Mouse (Mus musculus): ENCODE results near the gene Arl2bp.

The Arl2bp gene

GRCm38 (mm10) chr8:94695341-94695993, 29.1 kb downstream of the Arl2bp start:
- DNase-seq (ENCODE audit: low spot score), result no peak

DNA sequence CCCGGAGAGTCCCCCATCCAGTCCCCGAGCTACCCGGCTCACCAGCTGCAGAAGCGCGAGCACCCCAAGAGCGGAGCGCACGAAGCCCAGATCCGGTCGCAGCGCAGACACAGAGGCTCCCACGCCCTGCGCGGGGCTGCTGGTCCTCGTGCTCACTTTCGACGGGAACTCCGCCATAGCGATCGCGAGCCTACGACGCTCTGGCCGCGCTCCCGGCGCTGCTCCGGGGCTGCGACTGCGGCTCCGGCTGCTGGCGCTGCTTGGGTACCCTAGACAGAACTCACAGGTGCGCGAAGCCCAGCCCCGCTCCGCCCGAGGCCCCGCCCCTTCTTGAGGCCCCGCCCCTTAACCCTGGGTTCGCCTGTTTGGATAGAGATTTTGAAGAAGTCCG, 29.6 kb downstream of the Arl2bp start, which contains the start of gene Pllp:
Gene Pllp, minus strand, starts transcription at position 285 of the 391 bp plus-strand sequence.
- DNase-seq (ENCODE audit: low spot score), result no peak

DNA sequence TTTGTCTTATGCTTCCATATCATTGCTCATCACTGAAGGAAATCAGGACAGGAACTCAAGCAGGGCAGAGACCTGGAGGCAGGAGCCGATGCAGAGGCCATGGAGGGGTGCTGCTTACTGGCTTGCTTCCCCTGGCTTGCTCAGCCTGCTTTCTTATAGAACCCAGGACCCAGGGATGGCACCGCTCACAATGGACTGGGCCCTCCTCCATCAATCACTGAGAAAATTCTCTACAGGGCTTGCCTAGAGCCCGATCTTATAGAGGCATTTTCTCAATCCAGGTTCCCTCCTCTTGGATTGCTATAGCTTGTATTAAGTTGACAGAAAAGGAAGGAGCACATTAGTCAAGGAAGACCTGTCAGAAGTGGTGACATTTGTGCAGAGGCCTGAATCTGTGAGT, 30.2 kb downstream of the Arl2bp start:
- DNase-seq (ENCODE audit: low spot score), result no peak

GRCm38 (mm10) chr8:94697956-94698355, 31.6 kb downstream of the Arl2bp start:
- DNase-seq (ENCODE audit: low spot score), result no peak

GRCm38 (mm10) chr8:94699366-94699765, 33.0 kb downstream of the Arl2bp start:
- DNase-seq (ENCODE audit: low spot score), result no peak

- no peak for DNase-seq (ENCODE audit: low spot score)
Measured at GRCm38 (mm10) chr8:94700421-94700935, 34.1 kb downstream of the Arl2bp start.

DNA sequence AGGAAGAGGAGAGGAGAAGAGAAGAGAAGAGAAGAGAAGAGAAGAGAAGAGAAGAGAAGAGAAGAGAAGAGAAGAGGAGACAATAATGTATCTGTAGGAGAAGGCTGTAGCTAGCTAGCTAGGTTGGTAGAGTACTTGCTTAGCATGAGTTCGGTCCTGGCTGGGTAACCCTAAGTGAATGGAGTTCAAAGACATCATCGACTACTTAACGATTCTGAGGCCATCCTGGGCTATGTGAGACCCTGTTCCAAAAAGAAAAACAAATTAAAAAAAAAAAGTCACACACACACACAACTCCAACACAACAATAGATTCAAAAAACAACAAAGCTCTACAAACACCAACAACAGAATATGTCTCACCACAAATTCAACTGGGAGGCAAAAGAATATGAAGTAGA, 35.8 kb downstream of the Arl2bp start:
- DNase-seq (ENCODE audit: low spot score), result peak; percentile 32

GRCm38 (mm10) chr8:94702844-94703813, 36.7 kb downstream of the Arl2bp start:
- DNase-seq (ENCODE audit: low spot score), result peak; percentile 94

- DNase-seq (ENCODE audit: low spot score), result peak; percentile 99
Measured at GRCm38 (mm10) chr8:94703972-94704668, 37.7 kb downstream of the Arl2bp start.

- DNase-seq (ENCODE audit: low spot score), result no peak
Measured at GRCm38 (mm10) chr8:94704669-94704984, 38.2 kb downstream of the Arl2bp start.

DNA sequence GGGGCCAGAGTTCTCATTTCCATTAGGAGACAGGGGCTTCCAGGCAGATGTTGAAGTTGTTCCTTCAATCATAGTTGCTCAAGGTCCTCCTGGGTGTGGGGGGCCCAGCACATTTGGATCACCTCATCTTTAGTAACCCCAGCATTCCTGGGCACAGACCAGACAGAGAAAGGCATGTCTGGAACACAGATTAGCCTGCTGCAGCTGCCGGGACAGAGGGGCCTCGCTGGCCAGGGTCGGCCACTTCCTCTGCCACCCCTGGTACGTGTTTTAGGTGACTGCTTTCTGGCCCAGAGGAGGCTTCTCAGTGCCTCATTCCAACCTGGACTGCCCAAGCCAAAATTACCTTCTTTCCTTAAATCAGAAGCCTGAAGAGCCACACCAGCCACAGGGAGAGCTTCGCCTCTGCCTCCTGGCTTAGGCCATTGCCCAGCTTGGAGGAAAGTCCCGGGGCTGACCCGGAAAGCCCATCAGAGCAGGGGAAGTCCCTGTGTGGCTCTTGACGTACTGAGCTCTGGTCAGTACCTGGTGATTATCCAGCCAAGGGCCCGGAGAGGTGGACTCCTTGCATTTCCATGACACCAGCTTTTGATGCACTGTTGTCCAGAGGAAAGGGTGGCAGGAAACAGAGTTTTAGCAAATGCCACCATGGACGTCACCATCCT, 39.3 kb downstream of the Arl2bp start:
- DNase-seq (ENCODE audit: low spot score), result no peak

DNA sequence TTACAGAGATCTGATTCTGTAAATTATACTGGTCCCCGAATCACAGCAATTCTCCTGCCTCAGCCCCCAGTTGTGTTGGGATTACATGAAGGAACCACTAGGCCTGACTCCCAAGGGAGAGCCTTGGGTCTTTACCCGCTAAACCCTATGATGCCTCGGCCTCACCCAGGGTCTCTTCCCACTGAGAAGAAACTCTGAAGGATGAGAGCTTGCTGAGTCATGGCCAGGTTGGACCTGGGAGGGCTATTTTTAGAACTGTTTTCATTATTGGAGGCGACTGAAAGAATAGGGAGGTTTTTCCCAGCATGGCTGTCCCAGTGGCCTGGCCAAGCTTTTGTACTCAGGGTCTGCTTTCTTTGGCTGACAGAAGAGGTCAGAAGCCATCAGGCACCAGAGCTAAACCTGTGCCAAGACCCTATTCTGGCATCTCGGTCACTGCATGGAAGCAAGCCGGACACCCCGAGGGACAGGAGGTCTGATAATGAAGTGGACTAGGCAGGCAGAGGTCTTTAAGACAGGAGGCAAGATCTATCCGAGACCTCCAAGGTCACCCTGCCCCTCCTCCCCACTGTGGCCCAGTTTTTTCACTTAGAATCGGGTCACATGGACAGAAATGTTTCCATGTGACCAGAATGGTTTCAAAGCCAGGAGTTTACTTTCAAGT, 40.5 kb downstream of the Arl2bp start:
- peak; percentile 20 for DNase-seq (ENCODE audit: low spot score)

- no peak for DNase-seq (ENCODE audit: low spot score)
Measured at GRCm38 (mm10) chr8:94710336-94710735, 43.9 kb downstream of the Arl2bp start.

GRCm38 (mm10) chr8:94711160-94711718, 44.8 kb downstream of the Arl2bp start:
- DNase-seq (ENCODE audit: low spot score), result no peak

- DNase-seq (ENCODE audit: low spot score), result no peak
Measured at GRCm38 (mm10) chr8:94714556-94714955, 48.2 kb downstream of the Arl2bp start.

- no peak for DNase-seq (ENCODE audit: low spot score)
Measured at GRCm38 (mm10) chr8:94715871-94716270, 49.5 kb downstream of the Arl2bp start.

GRCm38 (mm10) chr8:94716841-94717240, 50.4 kb downstream of the Arl2bp start:
- DNase-seq (ENCODE audit: low spot score), result no peak
